Mouse (Mus musculus) G1E (cell line): ENCODE measurements around the gene Trip6.

Source experiments
- CTCF ChIP-seq: IDR thresholded peaks from 2 replicates; pipeline ENCODE4 v1.5.1; 2012; ENCODE audit warnings: low read depth, low read length, inconsistent platforms, mixed read lengths
- GATA1 ChIP-seq: IDR thresholded peaks from 2 replicates; pipeline ENCODE4 v1.6.1; 2012; ENCODE audit warnings: borderline replicate concordance, low read length, inconsistent platforms, mixed read lengths

DNA sequence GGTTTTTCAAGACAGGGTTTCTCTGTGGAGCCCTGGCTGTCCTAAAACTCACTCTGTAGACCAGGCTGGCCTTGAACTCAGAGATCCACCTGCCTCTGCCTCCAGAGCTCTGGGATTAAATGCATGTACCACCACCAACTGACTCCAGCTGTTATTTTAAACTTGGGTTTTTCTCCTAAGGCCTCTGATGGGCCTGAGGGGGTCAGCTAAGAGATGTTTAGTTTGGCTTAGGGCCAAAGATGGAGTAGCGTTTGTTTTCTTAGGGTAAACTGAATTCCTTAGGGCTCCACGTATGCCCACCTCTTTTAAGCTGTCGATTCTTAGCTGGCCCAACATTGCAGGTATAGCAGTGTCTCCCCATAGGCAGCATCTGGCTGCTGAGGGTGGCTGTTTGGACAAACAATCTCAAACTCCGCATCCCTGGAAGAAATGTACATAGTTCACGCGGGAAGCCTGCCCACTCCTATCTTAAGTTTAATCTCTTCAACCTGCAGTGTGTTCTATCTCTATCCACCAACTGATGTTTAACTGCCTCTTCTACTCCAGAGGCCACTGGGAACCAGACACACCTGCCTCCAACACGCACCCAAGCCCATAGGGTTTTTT lies 28.3 kb upstream of the Trip6 start:
- TF ChIP-seq GATA1 (no peak), CTCF (no peak)
